Mouse (Mus musculus): ENCODE measurements around the gene Unc5b.
"Not testable (repeated sequence)": the region's sequence is repeated elsewhere in the genome, so short reads cannot be mapped to it uniquely, and the experiment has no call there.

The Unc5b gene

GRCm38 (mm10) chr10:60753261-60753660 is 78.1 kb downstream of the Unc5b start:
- no peak for DNase-seq (ENCODE audit: low read depth, low spot score)

GRCm38 (mm10) chr10:60752040-60753020 is 79.1 kb downstream of the Unc5b start, which contains the start of gene Slc29a3:
Slc29a3 (minus strand) TSS chr10:60752794.
- peak; percentile 77 for DNase-seq (ENCODE audit: low read depth, low spot score)

- no peak for DNase-seq (ENCODE audit: low read depth, low spot score)
These were observed 83.6 kb downstream of the Unc5b start for GRCm38 (mm10) chr10:60747667-60748212.

GRCm38 (mm10) chr10:60746512-60746911 is 84.9 kb downstream of the Unc5b start:
- no peak for DNase-seq (ENCODE audit: low read depth, low spot score)

GRCm38 (mm10) chr10:60744543-60745290 is 86.7 kb downstream of the Unc5b start:
- no peak for DNase-seq (ENCODE audit: low read depth, low spot score)

- no peak for DNase-seq (ENCODE audit: low read depth, low spot score)
These were observed 87.7 kb downstream of the Unc5b start for GRCm38 (mm10) chr10:60743681-60744080.

- no peak for DNase-seq (ENCODE audit: low read depth, low spot score)
These were observed 88.4 kb downstream of the Unc5b start for GRCm38 (mm10) chr10:60742942-60743341.

- not testable (repeated sequence) for DNase-seq (ENCODE audit: low read depth, low spot score)
These were observed 89.1 kb downstream of the Unc5b start for GRCm38 (mm10) chr10:60742296-60742695.

- no peak for DNase-seq (ENCODE audit: low read depth, low spot score)
These were observed 89.9 kb downstream of the Unc5b start for GRCm38 (mm10) chr10:60741435-60741834.

GRCm38 (mm10) chr10:60739619-60740363 is 91.6 kb downstream of the Unc5b start:
- DNase-seq (ENCODE audit: low read depth, low spot score), result no peak

- no peak for DNase-seq (ENCODE audit: low read depth, low spot score)
These were observed 93.3 kb downstream of the Unc5b start for GRCm38 (mm10) chr10:60737886-60738640.

- no peak for DNase-seq (ENCODE audit: low read depth, low spot score)
These were observed 94.1 kb downstream of the Unc5b start for GRCm38 (mm10) chr10:60737169-60737728.

GRCm38 (mm10) chr10:60735737-60736136 is 95.6 kb downstream of the Unc5b start:
- DNase-seq (ENCODE audit: low read depth, low spot score), result no peak

- DNase-seq (ENCODE audit: low read depth, low spot score), result no peak
These were observed 97.9 kb downstream of the Unc5b start for GRCm38 (mm10) chr10:60733471-60733870.

- DNase-seq (ENCODE audit: low read depth, low spot score), result no peak
These were observed 99.0 kb downstream of the Unc5b start for GRCm38 (mm10) chr10:60732397-60732861.

GRCm38 (mm10) chr10:60731742-60732141 is 99.6 kb downstream of the Unc5b start:
- peak; percentile 29 for DNase-seq (ENCODE audit: low read depth, low spot score)

GRCm38 (mm10) chr10:60727301-60727700 is 104.1 kb downstream of the Unc5b start:
- no peak for DNase-seq (ENCODE audit: low read depth, low spot score)

GRCm38 (mm10) chr10:60726896-60727295 is 104.5 kb downstream of the Unc5b start:
- DNase-seq (ENCODE audit: low read depth, low spot score), result no peak

GRCm38 (mm10) chr10:60724496-60724895 is 106.9 kb downstream of the Unc5b start:
- no peak for DNase-seq (ENCODE audit: low read depth, low spot score)

GRCm38 (mm10) chr10:60723345-60723744 is 108.0 kb downstream of the Unc5b start:
- no peak for DNase-seq (ENCODE audit: low read depth, low spot score)
